Comparison of ENCODE assay signal across 26 mouse cellular contexts in genomic region chr6:32793575-32793974, GRCm38 (mm10).
"Had no signal": no experiment of that assay in that cellular context is flagged by ENCODE, and none has a peak within 500 bp of the region (broad histone marks: within the 10 kb centered on the region; RNA-seq: fewer than 3 reads in every experiment).

No protein-coding gene starts in this region.

- H3K4me2 ChIP-seq: heart, embryonic 12.5 days; hindbrain, embryonic 12.5 days; hindbrain, embryonic 14.5 days; intestine, embryonic 15.5 days; limb, embryonic 13.5 days; limb, embryonic 15.5 days had no signal

- H3K4me1 ChIP-seq: intestine, embryonic 15.5 days; limb, embryonic 15.5 days had no signal

- DNase-seq: forebrain, postnatal 0 days; gastrocnemius, postnatal 14 days; gastrocnemius, postnatal 36 days; heart, adult 11 months; heart, adult 2 months; heart, postnatal 10 days; heart, postnatal 4 days; kidney, adult 18-20 months; kidney, adult 8-10 months; kidney, postnatal 10 days; kidney, postnatal 25 days; kidney, postnatal 4 days; layer of hippocampus, postnatal 36 days; left cerebral cortex, postnatal 4 days had no signal

- H3K27me3 ChIP-seq: heart, embryonic 12.5 days; hindbrain, embryonic 12.5 days; intestine, embryonic 15.5 days; limb, embryonic 13.5 days; limb, embryonic 15.5 days had no signal

- H3K4me3 ChIP-seq: heart, adult 2 months; heart, embryonic 10.5 days; heart, embryonic 12.5 days; hindbrain, embryonic 10.5 days; hindbrain, embryonic 12.5 days; intestine, embryonic 15.5 days; layer of hippocampus, adult 2 months; limb, embryonic 13.5 days; limb, embryonic 15.5 days had no signal

- H3K27ac ChIP-seq: heart, adult 2 months; heart, embryonic 10.5 days; hindbrain, embryonic 10.5 days; hindbrain, embryonic 12.5 days; hindbrain, embryonic 14.5 days; intestine, embryonic 15.5 days; layer of hippocampus, adult 2 months; limb, embryonic 13.5 days; limb, embryonic 15.5 days had no signal

- H3K36me3 ChIP-seq: intestine, embryonic 15.5 days had no signal

- ATAC-seq: forebrain, postnatal 0 days; hindbrain, embryonic 16.5 days; inflammation-experienced regulatory T-cells, adult 6 months; intestine, embryonic 15.5 days; intestine, postnatal 0 days had no signal

- H3K9ac ChIP-seq: forebrain, postnatal 0 days; heart, embryonic 12.5 days; hindbrain, embryonic 12.5 days; hindbrain, embryonic 14.5 days; intestine, embryonic 15.5 days; limb, embryonic 13.5 days; limb, embryonic 15.5 days had no signal

- H3K9me3 ChIP-seq: heart, embryonic 10.5 days; heart, embryonic 12.5 days; hindbrain, embryonic 10.5 days; hindbrain, embryonic 12.5 days; intestine, embryonic 15.5 days; limb, embryonic 13.5 days; limb, embryonic 15.5 days had no signal
